Mouse (Mus musculus) frontal cortex, adult (tissue): ENCODE measurements at regions not wholly inside any gene's neighbourhood (a gene's known extent, or its start where the extent isn't known, plus 50 kb on each side); places are given as distances from the start of the nearest gene placed in this dataset.

Source experiments
- ATAC-seq: cut with Nextera tagmentation; 2 replicates; pipeline ENCODE4 v1.9.2; 2017; ENCODE audit warnings: mild to moderate bottlenecking, moderate library complexity, mixed read lengths; ENCODE audit not compliant: low TSS enrichment

DNA sequence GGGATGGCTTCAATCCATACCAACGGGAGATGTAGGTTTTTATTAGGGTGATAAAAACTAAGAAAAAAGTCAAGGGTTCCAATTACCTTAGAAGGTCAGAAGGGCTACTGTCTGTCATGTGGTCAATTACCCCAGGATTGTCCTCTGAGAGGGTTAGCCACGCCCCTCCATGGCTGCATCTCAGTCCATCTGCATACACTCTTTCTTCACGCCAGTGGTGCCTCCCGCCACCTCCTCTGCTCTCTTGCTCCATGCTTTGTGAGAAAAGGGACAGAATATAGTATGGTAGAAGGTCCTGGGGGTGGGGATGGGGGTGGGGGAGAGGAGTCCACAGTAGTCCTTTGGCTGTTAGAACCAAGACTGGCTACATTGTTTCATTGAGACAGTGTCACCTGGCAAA is 96.1 kb upstream of the Podxl start:
- no peak for ATAC-seq

DNA sequence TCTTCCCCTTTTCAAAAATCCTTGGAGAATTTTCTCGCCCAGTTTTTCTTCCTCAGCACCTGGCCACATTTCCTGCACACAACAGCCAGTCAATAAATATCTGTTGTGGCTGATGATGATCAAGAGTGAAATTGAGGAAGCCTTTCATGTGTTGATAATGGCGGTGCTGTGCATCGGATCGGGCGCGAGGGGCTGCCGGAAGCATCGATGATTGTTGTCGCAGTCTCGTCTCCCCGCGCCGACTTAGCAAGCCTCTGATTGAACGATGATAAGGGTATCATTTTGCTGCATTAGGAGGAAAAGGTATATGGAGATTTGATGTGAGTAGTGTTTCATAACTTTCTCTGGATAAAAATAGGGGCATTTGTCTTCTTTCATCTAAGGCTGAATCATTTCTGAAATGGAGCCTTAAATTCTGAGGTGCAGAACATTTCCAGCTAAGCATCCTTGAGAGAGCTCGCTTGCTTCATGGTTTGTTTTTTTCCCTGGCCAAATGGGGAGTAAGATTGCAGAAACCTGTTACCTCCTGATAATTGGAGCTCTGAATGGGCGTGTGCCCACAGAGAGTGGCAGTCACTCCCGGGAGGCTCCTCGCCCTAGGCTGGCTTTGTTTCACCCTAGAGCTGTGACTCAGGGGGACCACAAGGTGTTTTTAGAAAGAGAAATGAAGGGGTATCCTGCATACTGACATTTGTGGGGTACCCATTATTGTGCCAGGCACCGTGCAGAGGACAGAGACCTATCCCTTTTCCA is 94.8 kb upstream of the Podxl start:
- peak; percentile 45 for ATAC-seq

DNA sequence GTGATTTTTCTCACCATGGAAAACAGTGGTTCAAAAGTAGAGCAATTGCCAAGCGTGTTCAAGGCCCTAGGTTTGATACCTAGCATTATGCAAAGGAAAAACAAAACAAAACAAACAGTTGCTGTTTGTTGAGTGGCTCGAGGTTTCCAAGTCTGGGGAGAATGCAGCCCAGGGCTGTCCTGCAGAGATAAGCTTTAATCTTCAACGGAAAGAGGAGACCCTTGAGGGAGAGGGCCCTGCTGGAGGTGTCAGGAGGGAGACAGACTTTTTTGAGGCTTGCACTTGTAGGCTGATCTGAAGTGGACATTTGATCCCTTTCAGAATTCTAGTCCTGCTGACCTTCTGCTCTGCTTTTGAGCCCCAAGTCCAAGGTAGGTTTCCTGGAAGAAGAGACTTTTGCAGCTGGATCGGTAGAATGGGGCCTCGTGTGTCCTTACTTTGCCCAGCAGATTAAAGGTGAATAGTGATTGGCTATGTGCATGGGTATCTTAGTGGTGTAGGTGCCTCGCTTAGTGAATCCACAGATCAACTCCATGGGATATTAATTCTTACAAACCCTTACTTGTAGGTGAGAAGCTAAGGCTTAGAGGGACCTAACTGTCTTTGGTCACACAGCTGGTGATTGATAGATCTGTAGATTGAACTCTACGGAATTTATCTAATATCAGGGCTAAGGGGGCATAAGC is 87.2 kb upstream of the Podxl start:
- ATAC-seq, result no peak

DNA sequence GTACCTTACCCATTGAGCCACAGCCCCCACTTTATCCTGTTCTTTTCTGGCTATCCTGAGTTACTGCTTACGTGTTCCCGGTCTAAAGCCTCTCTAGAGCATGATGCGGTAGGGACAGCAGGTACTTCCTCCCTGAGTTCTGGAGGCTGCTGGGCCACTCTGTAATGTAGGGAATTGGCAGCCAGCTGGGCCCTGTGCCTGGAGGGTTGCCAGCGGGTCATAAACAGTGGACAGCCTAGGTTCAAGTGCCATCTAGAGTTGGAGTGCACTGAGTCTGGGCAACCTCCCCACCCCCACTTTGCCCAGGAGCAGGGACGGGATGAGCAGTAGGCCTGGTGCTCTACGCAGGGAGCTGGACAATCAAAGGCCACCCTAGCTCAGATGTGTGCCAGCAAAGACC is 81.5 kb upstream of the Podxl start:
- no peak for ATAC-seq

DNA sequence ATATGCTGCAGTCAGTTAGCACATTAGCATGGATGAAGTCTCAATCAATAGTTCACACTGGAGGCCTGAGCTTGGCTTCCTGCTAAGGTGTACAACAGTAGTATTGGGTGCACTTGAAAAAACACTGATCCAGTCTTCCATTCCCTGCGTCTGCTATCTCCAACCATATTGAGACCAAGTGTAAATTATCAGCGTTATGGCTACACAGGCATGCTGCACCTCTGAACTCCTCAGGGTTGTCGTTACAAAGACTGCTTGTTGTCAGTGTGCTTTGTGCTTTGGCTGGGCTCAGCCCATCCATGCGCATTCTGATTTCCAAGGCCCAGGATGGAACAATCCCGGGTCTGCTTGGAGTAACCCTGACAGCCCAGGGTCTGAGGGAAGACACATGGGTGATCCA is 80.7 kb upstream of the Podxl start:
- no peak for ATAC-seq

DNA sequence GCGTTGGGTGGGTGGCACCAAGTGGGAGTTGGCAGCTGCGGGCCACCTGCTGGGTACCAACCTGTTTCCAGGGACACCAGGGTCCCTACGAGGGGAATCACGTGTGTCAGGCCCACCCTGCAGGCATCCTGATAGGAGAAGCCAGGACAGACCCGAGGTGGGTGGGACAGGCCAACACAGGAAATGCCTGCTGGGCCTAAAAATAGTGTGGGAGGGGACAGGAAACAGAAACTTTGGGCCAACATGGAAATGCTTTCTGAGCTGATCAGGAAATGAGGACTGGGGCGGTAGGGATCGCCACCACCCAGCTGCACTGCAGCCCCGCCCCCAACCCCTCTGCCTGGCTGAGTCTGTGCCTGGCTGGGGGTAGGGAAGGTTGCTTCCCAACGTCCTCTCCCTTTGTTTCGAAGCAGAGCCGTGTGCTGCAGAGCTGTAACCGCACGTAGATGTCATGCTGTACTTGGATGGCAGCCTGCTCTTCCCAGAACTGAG is 78.7 kb upstream of the Podxl start:
- no peak for ATAC-seq

DNA sequence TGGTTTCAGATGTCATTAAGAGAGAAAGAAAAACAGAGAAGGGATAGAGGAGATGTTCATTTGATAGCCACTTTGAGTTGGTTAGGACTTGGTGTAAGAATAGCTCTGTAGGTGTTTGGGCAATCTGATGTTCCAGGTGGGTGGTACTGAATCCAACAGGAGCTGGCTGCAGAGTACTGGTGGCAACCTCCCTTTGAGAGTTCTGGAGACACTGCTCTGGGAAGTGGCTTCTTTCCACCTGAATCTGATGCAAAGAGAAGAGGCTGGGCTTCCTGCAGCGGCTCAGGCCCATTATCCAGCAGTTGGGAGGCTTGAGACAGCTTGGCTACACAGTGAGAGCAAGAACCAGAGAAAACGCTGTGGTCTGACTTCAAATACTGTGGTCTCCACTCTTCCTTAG is 77.0 kb upstream of the Podxl start:
- ATAC-seq, result peak; percentile 71

DNA sequence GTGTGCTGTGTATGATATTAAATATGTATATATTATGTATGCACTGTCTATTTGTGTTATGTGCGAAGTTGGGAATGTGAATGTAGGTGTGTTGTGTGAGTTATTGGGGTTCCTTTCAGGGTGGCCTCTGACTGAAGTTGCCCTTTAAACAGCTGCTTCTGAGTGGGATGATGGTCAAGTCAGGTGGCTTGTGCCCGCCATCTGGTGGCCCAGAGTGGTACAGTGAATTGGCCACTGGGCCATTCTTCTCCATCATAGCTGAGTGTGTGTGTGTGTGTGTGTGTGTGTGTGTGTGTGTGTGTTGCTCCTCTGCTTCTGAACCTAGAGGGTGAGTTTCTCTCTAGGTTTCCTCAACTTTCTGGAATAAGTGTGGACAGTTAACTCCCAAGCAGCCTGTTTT is 75.7 kb upstream of the Podxl start:
- ATAC-seq, result no peak

DNA sequence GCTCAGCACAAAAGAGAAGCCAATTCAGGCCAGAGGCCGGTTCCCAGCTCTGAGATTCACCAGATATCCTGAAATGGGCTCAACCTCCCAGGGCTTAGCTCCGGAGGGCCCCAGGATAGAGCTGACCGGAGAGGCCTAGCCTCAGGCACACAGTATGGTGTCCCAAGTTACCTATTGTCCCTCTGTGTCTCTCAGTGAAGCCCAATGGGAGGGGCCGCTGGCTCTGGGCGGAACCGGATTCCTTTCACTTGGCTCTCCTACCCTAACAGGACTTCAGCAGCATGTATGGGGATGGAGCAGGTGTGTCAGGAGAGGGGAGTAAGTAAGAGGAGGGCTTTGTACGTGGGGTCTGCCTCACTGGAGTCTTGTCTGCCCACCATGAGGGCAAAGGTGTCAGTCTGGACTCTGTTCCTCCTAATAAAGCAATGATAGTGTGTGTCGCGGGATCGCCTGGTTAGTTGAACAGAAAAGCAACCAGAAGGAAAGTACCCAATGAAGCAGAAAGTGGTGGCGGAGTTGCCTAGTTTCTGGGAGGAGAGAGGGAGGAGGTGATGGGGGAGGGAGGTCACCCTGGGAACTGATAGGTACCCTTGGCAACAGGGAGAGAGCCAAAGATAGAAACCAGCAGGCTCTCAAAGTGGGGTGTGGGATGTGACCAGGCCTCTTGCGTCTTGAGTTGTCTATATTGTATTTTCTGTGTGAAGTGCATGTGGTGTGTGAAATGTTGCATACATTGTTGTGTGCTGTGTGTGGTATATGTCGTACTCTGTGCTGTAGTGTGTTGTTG is 74.8 kb upstream of the Podxl start:
- no peak for ATAC-seq

DNA sequence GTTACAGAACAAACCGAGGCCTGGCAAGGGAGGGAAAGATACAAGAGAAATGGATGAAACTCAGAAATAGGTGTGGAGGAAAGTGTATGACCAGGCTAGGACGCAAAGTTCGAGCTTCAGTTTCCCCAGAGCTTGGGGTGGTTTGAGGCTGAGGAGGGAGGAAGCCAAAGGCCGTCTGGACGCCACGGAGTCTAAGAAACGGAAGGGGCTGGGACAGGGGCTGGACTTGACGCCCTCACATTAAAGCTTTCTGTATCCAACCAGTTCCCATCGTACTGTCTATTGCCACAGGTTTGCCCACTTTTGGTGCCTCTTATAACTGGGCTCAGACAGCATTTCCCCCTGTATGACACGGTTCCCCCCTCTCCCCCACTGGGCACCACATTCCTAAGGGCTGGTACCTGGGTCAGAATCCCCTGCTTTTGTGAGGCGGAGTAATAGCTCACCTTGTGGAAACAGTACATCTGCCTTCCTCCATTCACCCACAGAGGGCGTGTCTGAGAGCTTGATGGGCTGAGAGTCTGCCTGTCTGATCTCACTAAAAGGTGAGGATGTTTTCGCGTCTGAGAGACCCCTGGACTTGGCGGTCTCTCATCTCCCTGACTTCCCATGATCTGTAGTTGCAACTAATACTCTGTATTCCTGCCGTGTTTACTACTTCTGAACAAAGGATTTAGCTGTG is 73.7 kb upstream of the Podxl start:
- ATAC-seq, result no peak

DNA sequence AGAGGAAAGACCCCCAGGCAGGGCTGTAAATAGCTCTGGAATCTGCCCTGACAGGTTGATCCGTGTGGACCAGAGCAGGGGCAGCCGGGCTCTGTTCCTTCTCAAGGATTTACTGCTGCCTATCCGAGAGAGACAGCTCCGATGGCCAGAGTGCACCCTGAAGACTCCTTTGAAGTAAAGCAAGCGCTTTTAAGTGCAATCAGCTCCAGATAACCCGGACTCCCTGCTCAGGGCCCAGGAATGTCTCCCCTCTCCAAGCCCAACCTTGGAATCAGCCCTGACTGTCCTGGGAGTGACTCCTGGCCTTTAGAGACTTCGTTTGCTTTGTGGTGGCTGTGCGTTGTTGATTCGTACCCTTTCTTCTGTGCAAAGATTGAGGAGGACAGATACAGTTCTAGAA is 73.2 kb upstream of the Podxl start:
- no peak for ATAC-seq

DNA sequence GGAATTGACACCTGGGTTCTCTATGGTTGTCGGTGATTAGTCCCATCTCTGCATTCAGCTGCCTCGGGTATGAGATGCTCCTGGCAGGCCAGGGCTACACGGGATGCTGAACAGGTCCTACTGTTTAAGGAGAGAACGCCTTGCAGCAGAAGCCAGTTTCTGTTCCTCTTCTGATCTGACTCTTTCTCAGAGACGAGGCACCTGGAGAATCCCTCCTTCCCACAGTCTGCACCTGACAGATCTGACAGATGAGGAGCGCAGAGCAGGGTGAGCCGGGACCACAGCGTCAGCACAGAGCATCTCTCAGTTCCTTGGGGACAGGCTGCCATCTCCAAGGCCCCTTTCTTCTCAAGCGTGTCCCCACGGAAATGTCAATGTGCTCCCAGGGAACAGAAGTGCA is 68.7 kb upstream of the Podxl start:
- ATAC-seq, result no peak

DNA sequence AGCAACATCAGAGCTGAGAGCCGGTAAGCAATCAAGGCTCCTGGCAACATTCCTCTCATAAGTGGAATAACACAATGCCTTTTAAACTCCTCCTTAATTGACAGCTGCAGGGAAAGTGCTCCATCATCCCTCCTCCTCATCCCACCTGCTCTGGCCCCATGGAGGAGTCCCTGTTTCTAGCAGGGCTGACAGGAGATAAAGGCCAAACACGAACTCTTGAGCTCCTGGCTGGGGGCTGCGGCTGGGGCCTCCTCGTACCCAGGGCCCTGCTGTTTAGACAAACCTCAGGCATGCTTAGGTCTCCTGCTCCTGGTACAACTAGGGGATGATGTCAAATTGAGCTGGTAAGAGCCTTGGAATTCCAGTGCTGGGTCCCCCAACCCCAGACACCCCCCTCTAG is 66.2 kb upstream of the Podxl start:
- no peak for ATAC-seq

DNA sequence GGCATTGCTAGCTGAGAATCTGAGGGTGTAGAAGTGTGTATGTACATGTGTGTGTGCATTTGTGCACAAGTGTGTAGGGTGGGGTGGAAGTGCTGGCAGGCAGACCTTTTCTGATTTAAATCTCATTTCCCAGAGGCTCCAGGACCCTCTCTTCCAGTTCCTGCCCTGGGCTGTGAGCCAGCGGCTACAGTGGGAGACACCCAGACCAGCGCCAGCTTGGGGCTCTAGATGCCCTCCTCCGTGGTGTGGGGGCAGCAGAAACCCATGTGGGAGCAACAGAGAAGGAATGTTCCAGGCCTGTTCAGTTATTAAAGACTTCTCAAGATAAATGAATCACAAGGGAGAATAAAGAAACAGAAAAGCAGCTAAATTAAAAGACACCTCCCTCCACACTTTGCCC is 64.1 kb upstream of the Podxl start:
- ATAC-seq, result no peak

DNA sequence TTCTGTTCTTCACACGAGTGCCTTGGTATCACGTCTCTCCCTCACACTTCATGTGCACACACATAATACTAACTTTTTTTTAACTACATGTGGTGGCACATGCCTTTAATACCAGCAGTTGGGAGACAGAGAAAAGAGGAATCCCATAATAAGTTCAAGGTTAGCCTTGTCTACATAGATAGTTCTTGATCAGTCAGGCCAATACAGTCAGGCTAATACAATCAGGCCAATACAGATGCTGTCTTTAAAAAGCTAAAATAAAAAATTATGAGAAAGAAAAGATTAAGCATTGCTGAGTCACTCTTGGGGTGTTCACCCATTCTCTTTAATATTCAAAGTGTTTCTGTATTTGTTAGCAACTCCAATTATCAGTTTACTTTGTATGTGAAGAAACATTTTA is 61.3 kb upstream of the Podxl start:
- no peak for ATAC-seq

DNA sequence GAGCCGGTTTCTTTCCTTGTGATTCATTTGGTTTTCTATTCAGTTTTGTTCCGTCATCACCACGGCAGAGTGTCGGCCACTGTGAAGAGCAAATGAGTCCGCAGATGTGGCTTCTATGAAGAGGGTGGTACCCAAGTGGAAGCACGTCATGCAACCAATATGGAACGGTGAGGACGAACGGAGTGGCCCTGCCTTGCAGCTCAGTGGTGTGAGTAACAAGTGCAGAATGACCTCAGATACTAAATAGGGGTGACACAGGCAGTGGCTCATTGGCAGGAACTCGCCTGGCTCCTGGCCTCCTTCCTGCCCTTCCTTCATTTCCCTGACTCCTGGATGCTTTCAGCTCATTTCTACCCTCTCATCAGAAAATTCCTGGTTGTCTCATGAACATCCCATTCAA is 60.6 kb upstream of the Podxl start:
- no peak for ATAC-seq

DNA sequence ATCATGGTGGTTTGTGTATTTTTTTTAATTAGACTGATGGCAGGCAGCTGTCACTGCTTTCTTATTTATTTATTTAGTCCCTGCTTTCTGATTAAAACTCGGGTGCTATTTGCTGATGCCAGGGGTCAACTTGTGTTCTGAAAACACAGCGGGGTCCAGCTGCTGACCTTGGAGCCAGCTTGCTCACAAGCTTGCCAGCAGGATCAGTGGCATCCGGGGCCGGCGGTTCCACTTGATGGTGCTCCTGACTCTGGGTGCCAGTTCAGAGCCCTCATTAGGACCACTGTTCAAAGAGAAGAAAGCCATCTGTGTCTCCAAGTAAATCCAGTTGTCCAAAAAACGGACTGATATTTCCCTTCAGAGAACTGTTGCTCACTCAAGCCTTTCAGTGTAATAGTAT is 57.2 kb upstream of the Podxl start:
- ATAC-seq, result no peak

DNA sequence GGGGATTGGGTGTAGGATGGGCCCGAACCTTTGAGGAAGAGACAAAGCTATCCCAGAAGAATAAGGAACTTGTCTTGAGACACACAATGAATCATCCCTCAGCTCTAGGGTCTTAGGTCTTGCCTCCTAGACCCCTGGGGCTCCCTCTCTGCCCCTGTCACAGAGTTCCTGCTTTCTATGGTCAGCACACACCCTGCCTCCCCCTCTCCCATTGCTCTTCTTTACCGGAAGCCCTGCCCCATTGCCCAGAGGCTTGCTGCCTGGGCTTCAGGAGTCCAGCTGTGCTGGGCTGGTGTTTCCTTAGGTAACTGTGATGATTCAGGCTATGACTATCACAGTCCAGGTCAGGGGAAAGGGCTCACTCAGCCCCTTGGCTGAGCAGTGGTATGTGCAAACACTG is 55.1 kb upstream of the Podxl start:
- ATAC-seq, result no peak

DNA sequence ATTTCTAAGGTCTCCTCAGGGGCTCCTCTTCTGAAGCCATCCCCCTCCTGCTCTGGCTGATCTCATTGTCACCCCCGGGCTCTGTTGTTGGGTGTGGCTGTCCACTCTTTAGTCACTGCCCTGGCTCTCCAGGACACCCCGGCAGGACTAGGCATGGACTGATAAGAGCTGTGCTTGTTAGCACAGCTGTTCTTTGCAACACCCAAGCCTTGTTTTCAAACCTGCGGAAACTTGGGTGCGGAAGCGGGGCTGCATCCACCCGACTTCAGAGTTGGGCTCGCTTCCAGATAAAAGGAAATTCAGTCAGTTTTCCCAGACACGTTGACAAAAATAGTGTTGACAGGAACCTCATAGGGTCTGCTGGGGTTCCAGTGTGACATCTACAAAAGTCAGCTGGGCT is 53.6 kb upstream of the Podxl start:
- no peak for ATAC-seq

DNA sequence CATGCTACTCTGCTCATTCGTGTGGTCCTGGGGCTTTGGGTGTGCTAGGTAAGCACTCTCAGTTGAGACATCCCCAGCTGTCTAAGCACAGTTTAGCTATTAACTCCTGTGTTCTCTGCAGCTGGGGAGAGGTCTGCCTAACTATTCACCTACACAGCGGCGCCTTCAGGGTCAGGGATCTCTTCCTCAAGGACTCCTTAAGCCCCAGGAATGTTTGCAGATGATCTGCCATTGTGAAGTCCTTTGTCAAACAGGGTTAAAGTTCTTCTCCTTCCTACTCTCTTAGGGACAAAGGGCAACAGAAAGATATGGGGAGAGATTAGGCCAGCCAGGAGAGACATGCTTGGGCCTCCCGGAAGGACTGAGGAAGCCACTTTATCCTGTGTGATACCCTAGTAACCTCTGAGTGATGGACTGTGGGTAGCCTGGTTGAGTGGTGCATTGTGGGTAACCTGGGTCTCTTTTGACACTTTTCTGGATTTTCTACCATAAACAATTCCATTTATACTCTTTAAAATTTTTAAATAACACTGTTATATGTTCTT is 51.7 kb upstream of the Podxl start:
- ATAC-seq, result no peak

DNA sequence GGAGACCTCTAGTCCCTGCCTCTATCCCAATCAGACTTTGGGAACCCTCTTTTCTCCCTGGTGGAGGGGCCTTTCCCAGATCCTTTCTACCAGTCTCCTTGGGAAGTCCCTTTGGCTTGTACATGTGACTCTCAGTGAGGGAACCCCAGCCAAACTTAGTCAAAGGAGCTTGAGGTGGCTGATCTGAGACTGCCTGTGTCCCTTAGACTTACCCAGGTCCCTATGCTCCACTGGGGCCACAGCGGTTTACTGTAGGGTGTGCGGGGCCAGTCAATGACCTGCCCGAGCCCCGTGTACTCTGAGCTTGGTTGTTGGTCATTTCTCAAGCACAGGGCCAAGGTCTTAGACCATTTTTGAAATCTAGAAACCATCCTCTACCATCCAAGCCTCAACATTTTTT is 50.8 kb upstream of the Podxl start:
- no peak for ATAC-seq
